Mouse (Mus musculus) ES-E14 (cell line): ENCODE results near the gene Golga4. TPM values are rescaled to one million over a fixed set of nuclear protein-coding genes. Genes with fewer than 3 reads are reported as not detected.
A peak's percentile ranks its signal among the peaks of the same experiment; 100 is the strongest.

ENCODE experiments used
- DNase-seq: peaks from one replicate; pipeline ENCODE4 v3.0.0-alpha.2; 2013; ENCODE audit warnings: low read depth, low spot score
- H3K27ac ChIP-seq: 2 replicates; pipeline ENCODE4 v1.5.1; 2012; ENCODE audit warnings: low read depth, mild to moderate bottlenecking, low read length, moderate library complexity, mixed read lengths; ENCODE audit not compliant: poor library complexity, insufficient read depth, severe bottlenecking
- H3K36me3 ChIP-seq: 2 replicates; pipeline ENCODE4 v1.6.1; 2012; ENCODE audit warnings: mild to moderate bottlenecking, low read length, moderate library complexity, mixed read lengths; ENCODE audit not compliant: control insufficient read depth, poor library complexity, insufficient read depth, severe bottlenecking
- H3K4me1 ChIP-seq, 2 experiments: fragments of 150-350 bp in 1 of 2; sonication (generic) in 1 of 2; 2 replicates each; pipeline ENCODE4 v1.6.1; 2012; ENCODE audit warnings: low read length in 2 of 2, mild to moderate bottlenecking in 1 of 2, mixed read lengths in 1 of 2; ENCODE audit not compliant: control insufficient read depth in 2 of 2, insufficient read depth in 2 of 2, poor library complexity in 1 of 2
- H3K4me3 ChIP-seq, 2 experiments: fragments of 150-350 bp in 1 of 2; sonication (generic) in 1 of 2; 2 replicates each; pipeline ENCODE4 v1.5.1; 2012; ENCODE audit warnings: low read length in 2 of 2, low read depth in 1 of 2, mild to moderate bottlenecking in 1 of 2, mixed read lengths in 1 of 2; ENCODE audit not compliant: insufficient read depth in 1 of 2, poor library complexity in 1 of 2, severe bottlenecking in 1 of 2
- H3K9ac ChIP-seq: 2 replicates; pipeline ENCODE4 v1.6.1; 2012; ENCODE audit warnings: low read depth, mild to moderate bottlenecking, low read length, mixed read lengths; ENCODE audit not compliant: poor library complexity, insufficient read depth, severe bottlenecking
- H3K9me3 ChIP-seq: fragments of 150-350 bp; sonication (generic); 2 replicates; pipeline ENCODE4 v1.6.1; 2012; ENCODE audit warnings: low read depth, mild to moderate bottlenecking, low read length; ENCODE audit not compliant: control insufficient read depth, insufficient read depth
- CHD2 ChIP-seq: IDR thresholded peaks from 2 replicates; pipeline ENCODE4 v1.6.1; 2014; ENCODE audit warnings: mild to moderate bottlenecking, low read depth, low read length, inconsistent platforms
- HCFC1 ChIP-seq: IDR thresholded peaks from 2 replicates; pipeline ENCODE4 v1.6.1; 2012; ENCODE audit warnings: low read length, inconsistent platforms, borderline replicate concordance; ENCODE audit not compliant: insufficient read depth
- MAFK ChIP-seq: IDR thresholded peaks from 2 replicates; pipeline ENCODE4 v1.6.1; 2014; ENCODE audit warnings: mild to moderate bottlenecking, low read depth, low read length, inconsistent platforms; ENCODE audit not compliant: insufficient read depth
- ZC3H11A ChIP-seq: IDR thresholded peaks from 2 replicates; pipeline ENCODE4 v1.6.1; 2012; ENCODE audit warnings: low read depth, mild to moderate bottlenecking, inconsistent platforms, low read length, borderline replicate concordance
- ZNF384 ChIP-seq: IDR thresholded peaks from 2 replicates; pipeline ENCODE4 v1.6.1; 2012; ENCODE audit warnings: low read depth, low read length, inconsistent platforms
- in situ Hi-C, 2 experiments: fragments of 600-800 bp; cut with MboI; formaldehyde crosslinking; loops; one replicate each; pipeline ENCODE4 v1.15.1; 2025; ENCODE audit warnings: low sequenced_read_pairs in 2 of 2, inconsistent platforms in 1 of 2; ENCODE audit not compliant: unreplicated experiment in 2 of 2
- total RNA-seq: library from RNA; depleted of rRNA; stranded (reverse); fragments of 300-350 nt; gene quantifications from 2 replicates; pipeline ENCODE4 v1.2.3, GENCODE M21; 2012

The Golga4 gene
- total RNA-seq, 1 experiment = 73.3 TPM

GRCm38 (mm10) chr9:118527056-118527455 is 21.0 kb downstream of the Golga4 start:
- Histone ChIP-seq H3K4me1 (peaks cover 4% of the 10 kb centered on the region in 2 experiments; a peak in 2 of 4 replicates), H3K9me3 (no peaks in the 10 kb centered on the region), H3K36me3 (peaks cover 31% of the 10 kb centered on the region), H3K4me3 (0 out of 4 replicates have a peak overlapping the region, but pooled peaks of 1 of the 2 experiments have one; percentile 10), H3K9ac (no peak overlapping the region), H3K27ac (no peak overlapping the region)
- DNase-seq = no peak
- in situ Hi-C loops = no loop called here
- TF ChIP-seq CHD2 = no peak
- TF ChIP-seq HCFC1 = no peak
- TF ChIP-seq MAFK = no peak
- TF ChIP-seq ZNF384 = no peak
- no peak for TF ChIP-seq ZC3H11A

- Histone ChIP-seq H3K9ac (no peak overlapping the region), H3K9me3 (no peaks in the 10 kb centered on the region), H3K4me1 (peaks cover 4 to 6% of the 10 kb centered on the region in 2 experiments; a peak in 2 of 4 replicates), H3K36me3 (peaks cover 31% of the 10 kb centered on the region), H3K27ac (no peak overlapping the region), H3K4me3 (no peak overlapping the region)
- no peak for TF ChIP-seq CHD2
- no peak for TF ChIP-seq MAFK
- TF ChIP-seq ZNF384 = no peak
- TF ChIP-seq HCFC1 = no peak
- no peak for TF ChIP-seq ZC3H11A
- in situ Hi-C loops = no loop called here
- DNase-seq = no peak
Measured at GRCm38 (mm10) chr9:118529783-118530182, 23.7 kb downstream of the Golga4 start.

GRCm38 (mm10) chr9:118530679-118531078 is 24.6 kb downstream of the Golga4 start:
- no peaks in the 10 kb centered on the region for H3K9me3 ChIP-seq
- no peak overlapping the region for H3K4me3 ChIP-seq
- H3K9ac ChIP-seq = no peak overlapping the region
- H3K4me1 ChIP-seq = peaks cover 4 to 6% of the 10 kb centered on the region in 2 experiments; a peak in 2 of 4 replicates
- H3K27ac ChIP-seq = no peak overlapping the region
- peaks cover 31% of the 10 kb centered on the region for H3K36me3 ChIP-seq
- no peak for DNase-seq
- in situ Hi-C loops = no loop called here
- TF ChIP-seq ZC3H11A (no peak), ZNF384 (no peak), MAFK (no peak), HCFC1 (no peak), CHD2 (no peak)

- Histone ChIP-seq H3K27ac (no peak overlapping the region), H3K9me3 (no peaks in the 10 kb centered on the region), H3K4me1 (peaks cover under 1 to 10% of the 10 kb centered on the region in 2 experiments; a peak in 2 of 4 replicates), H3K36me3 (peaks cover 30% of the 10 kb centered on the region), H3K4me3 (no peak overlapping the region), H3K9ac (no peak overlapping the region)
- in situ Hi-C loops = no loop called here
- no peak for TF ChIP-seq ZNF384
- TF ChIP-seq ZC3H11A = no peak
- TF ChIP-seq HCFC1 = no peak
- DNase-seq = no peak
Measured at GRCm38 (mm10) chr9:118532516-118533205, 26.6 kb downstream of the Golga4 start.

GRCm38 (mm10) chr9:118536946-118537345 is 30.9 kb downstream of the Golga4 start:
- no peak for TF ChIP-seq HCFC1
- no peak for TF ChIP-seq ZNF384
- no peak for TF ChIP-seq CHD2
- TF ChIP-seq MAFK = no peak
- no peak for TF ChIP-seq ZC3H11A
- Histone ChIP-seq H3K9ac (no peak overlapping the region), H3K27ac (0 out of 2 replicates have a peak overlapping the region, but pooled peaks have one; percentile 17), H3K9me3 (no peaks in the 10 kb centered on the region), H3K36me3 (peaks cover 27% of the 10 kb centered on the region), H3K4me1 (peaks cover 12 to 20% of the 10 kb centered on the region in 2 experiments), H3K4me3 (peak overlapping the region in 1 of 2 experiments; percentile 2; a peak in 1 of 4 replicates)
- in situ Hi-C loops = no loop called here
- DNase-seq = no peak
